Mouse (Mus musculus): ENCODE data around the gene Dcp1b. TPM values are rescaled to one million over a fixed set of nuclear protein-coding genes. Genes with fewer than 3 reads are reported as not detected.
"Not testable (repeated sequence)": the region's sequence is repeated elsewhere in the genome, so short reads cannot be mapped to it uniquely, and the experiment has no call there.

Dcp1b gene
- polyA plus RNA-seq, 1 experiment from 2014 or later: 8.3 TPM

GRCm38 (mm10) chr6:119198534-119199273 lies 23.7 kb downstream of the Dcp1b start:
- H3K9ac ChIP-seq: no peak overlapping the region
- H3K4me3 ChIP-seq (replicated peaks): no peak overlapping the region
- peaks cover 16% of the 10 kb centered on the region for H3K36me3 ChIP-seq
- H3K4me2 ChIP-seq: no peak overlapping the region
- H3K27ac ChIP-seq: no peak overlapping the region
- no peaks in the 10 kb centered on the region for H3K27me3 ChIP-seq
- ATAC-seq (replicated peaks; ENCODE audit: low FRiP score): no peak
- H3K9me3 ChIP-seq (replicated peaks): no peaks in the 10 kb centered on the region
- peaks cover 6% of the 10 kb centered on the region for H3K4me1 ChIP-seq
- WGBS: 55% methylated on average over 15 of the region's 15 CpGs

GRCm38 (mm10) chr6:119199274-119199879 lies 24.3 kb downstream of the Dcp1b start:
- Histone ChIP-seq H3K9me3 (replicated peaks) (no peaks in the 10 kb centered on the region), H3K4me2 (no peak overlapping the region), H3K36me3 (peaks cover 21% of the 10 kb centered on the region; the same call in 1 of the 2 replicates), H3K27ac (no peak overlapping the region), H3K27me3 (no peaks in the 10 kb centered on the region), H3K4me3 (replicated peaks) (no peak overlapping the region), H3K4me1 (no peaks in the 10 kb centered on the region), H3K9ac (no peak overlapping the region)
- ATAC-seq (replicated peaks; ENCODE audit: low FRiP score): no peak
- 55% methylated on average over 8 of the region's 8 CpGs for WGBS

GRCm38 (mm10) chr6:119200362-119200761 lies 25.3 kb downstream of the Dcp1b start:
- peaks cover 21% of the 10 kb centered on the region; the same call in 1 of the 2 replicates for H3K36me3 ChIP-seq
- H3K9ac ChIP-seq: no peak overlapping the region
- H3K4me2 ChIP-seq: no peak overlapping the region
- WGBS: 66% methylated on average over 5 of the region's 5 CpGs
- H3K27ac ChIP-seq: no peak overlapping the region
- H3K27me3 ChIP-seq: no peaks in the 10 kb centered on the region
- H3K4me3 ChIP-seq (replicated peaks): no peak overlapping the region
- ATAC-seq (replicated peaks; ENCODE audit: low FRiP score): no peak
- no peaks in the 10 kb centered on the region for H3K4me1 ChIP-seq
- no peaks in the 10 kb centered on the region for H3K9me3 ChIP-seq (replicated peaks)

- H3K27ac ChIP-seq: no peak overlapping the region
- H3K4me3 ChIP-seq (replicated peaks): no peak overlapping the region
- 90% methylated on average over 4 of the region's 4 CpGs for WGBS
- no peak overlapping the region for H3K4me2 ChIP-seq
- no peaks in the 10 kb centered on the region for H3K27me3 ChIP-seq
- H3K4me1 ChIP-seq: no peaks in the 10 kb centered on the region
- H3K9me3 ChIP-seq (replicated peaks): no peaks in the 10 kb centered on the region
- ATAC-seq (replicated peaks; ENCODE audit: low FRiP score): no peak
- no peak overlapping the region for H3K9ac ChIP-seq
- peaks cover 26% of the 10 kb centered on the region; the same call in 1 of the 2 replicates for H3K36me3 ChIP-seq
Measured at GRCm38 (mm10) chr6:119201575-119201974, 26.5 kb downstream of the Dcp1b start.

GRCm38 (mm10) chr6:119204286-119204685 lies 29.2 kb downstream of the Dcp1b start:
- Histone ChIP-seq H3K9me3 (replicated peaks) (no peaks in the 10 kb centered on the region), H3K4me2 (no peak overlapping the region), H3K4me3 (replicated peaks) (no peak overlapping the region), H3K27ac (no peak overlapping the region), H3K27me3 (no peaks in the 10 kb centered on the region), H3K4me1 (no peaks in the 10 kb centered on the region), H3K9ac (no peak overlapping the region), H3K36me3 (peaks cover 26% of the 10 kb centered on the region; the same call in 1 of the 2 replicates)
- 91% methylated on average over 7 of the region's 7 CpGs for WGBS
- ATAC-seq (replicated peaks; ENCODE audit: low FRiP score): no peak

- no peaks in the 10 kb centered on the region for H3K27me3 ChIP-seq
- no peak for ATAC-seq (replicated peaks; ENCODE audit: low FRiP score)
- WGBS: 80% methylated on average over 3 of the region's 3 CpGs
- no peak overlapping the region for H3K9ac ChIP-seq
- H3K36me3 ChIP-seq: peaks cover 26% of the 10 kb centered on the region; the same call in 1 of the 2 replicates
- H3K4me1 ChIP-seq: no peaks in the 10 kb centered on the region
- no peak overlapping the region for H3K4me3 ChIP-seq (replicated peaks)
- H3K9me3 ChIP-seq (replicated peaks): no peaks in the 10 kb centered on the region
- no peak overlapping the region for H3K4me2 ChIP-seq
- H3K27ac ChIP-seq: no peak overlapping the region
Measured at GRCm38 (mm10) chr6:119204915-119205314, 29.9 kb downstream of the Dcp1b start.

- H3K36me3 ChIP-seq: peaks cover 26% of the 10 kb centered on the region; the same call in 1 of the 2 replicates
- WGBS: 90% methylated on average over 7 of the region's 7 CpGs
- not testable (repeated sequence) for H3K27ac ChIP-seq; H3K4me2 ChIP-seq; ATAC-seq (replicated peaks; ENCODE audit: low FRiP score); H3K9ac ChIP-seq; H3K9me3 ChIP-seq (replicated peaks); H3K4me3 ChIP-seq (replicated peaks); H3K4me1 ChIP-seq; H3K27me3 ChIP-seq
Measured at GRCm38 (mm10) chr6:119206006-119206405, 31.0 kb downstream of the Dcp1b start.

GRCm38 (mm10) chr6:119213375-119213774 lies 38.3 kb downstream of the Dcp1b start:
- H3K9ac ChIP-seq: no peak overlapping the region
- no peaks in the 10 kb centered on the region for H3K9me3 ChIP-seq (replicated peaks)
- H3K36me3 ChIP-seq: peaks cover 33% of the 10 kb centered on the region
- no peak overlapping the region for H3K4me2 ChIP-seq
- ATAC-seq (replicated peaks; ENCODE audit: low FRiP score): no peak
- no peak overlapping the region for H3K4me3 ChIP-seq (replicated peaks)
- no peaks in the 10 kb centered on the region for H3K27me3 ChIP-seq
- H3K27ac ChIP-seq: no peak overlapping the region
- H3K4me1 ChIP-seq: peaks cover 10% of the 10 kb centered on the region
- WGBS: 80% methylated on average over 5 of the region's 5 CpGs

- H3K4me2 ChIP-seq: no peak overlapping the region
- H3K4me1 ChIP-seq: peaks cover 10% of the 10 kb centered on the region
- H3K27ac ChIP-seq: no peak overlapping the region
- no peak for ATAC-seq (replicated peaks; ENCODE audit: low FRiP score)
- no peak overlapping the region for H3K9ac ChIP-seq
- H3K27me3 ChIP-seq: no peaks in the 10 kb centered on the region
- H3K9me3 ChIP-seq (replicated peaks): no peaks in the 10 kb centered on the region
- 71% methylated on average over 6 of the region's 6 CpGs for WGBS
- peaks cover 37% of the 10 kb centered on the region for H3K36me3 ChIP-seq
- no peak overlapping the region for H3K4me3 ChIP-seq (replicated peaks)
Measured at GRCm38 (mm10) chr6:119214190-119214589, 39.1 kb downstream of the Dcp1b start.

- Histone ChIP-seq H3K36me3 (peaks cover 37% of the 10 kb centered on the region), H3K4me1 (peaks cover 10% of the 10 kb centered on the region), H3K27me3 (no peaks in the 10 kb centered on the region), H3K4me2 (no peak overlapping the region), H3K4me3 (replicated peaks) (no peak overlapping the region), H3K9me3 (replicated peaks) (no peaks in the 10 kb centered on the region), H3K9ac (no peak overlapping the region), H3K27ac (no peak overlapping the region)
- WGBS: 82% methylated on average over 10 of the region's 10 CpGs
- no peak for ATAC-seq (replicated peaks; ENCODE audit: low FRiP score)
Measured at GRCm38 (mm10) chr6:119215040-119215613, 40.1 kb downstream of the Dcp1b start.

- Histone ChIP-seq H3K27me3 (no peaks in the 10 kb centered on the region), H3K4me1 (peaks cover 10% of the 10 kb centered on the region), H3K4me2 (no peak overlapping the region), H3K36me3 (peaks cover 44% of the 10 kb centered on the region), H3K9me3 (replicated peaks) (no peaks in the 10 kb centered on the region), H3K27ac (no peak overlapping the region), H3K9ac (no peak overlapping the region), H3K4me3 (replicated peaks) (no peak overlapping the region)
- 69% methylated on average over 4 of the region's 4 CpGs for WGBS
- no peak for ATAC-seq (replicated peaks; ENCODE audit: low FRiP score)
Measured at GRCm38 (mm10) chr6:119217661-119218060, 42.6 kb downstream of the Dcp1b start.

GRCm38 (mm10) chr6:119218591-119218990 lies 43.5 kb downstream of the Dcp1b start:
- no peak overlapping the region for H3K4me2 ChIP-seq
- 89% methylated on average over 5 of the region's 5 CpGs for WGBS
- peaks cover 10% of the 10 kb centered on the region for H3K4me1 ChIP-seq
- H3K27ac ChIP-seq: no peak overlapping the region
- ATAC-seq (replicated peaks; ENCODE audit: low FRiP score): no peak
- no peak overlapping the region for H3K9ac ChIP-seq
- no peaks in the 10 kb centered on the region for H3K9me3 ChIP-seq (replicated peaks)
- no peaks in the 10 kb centered on the region for H3K27me3 ChIP-seq
- H3K4me3 ChIP-seq (replicated peaks): no peak overlapping the region
- peaks cover 37% of the 10 kb centered on the region for H3K36me3 ChIP-seq

All from kidney, embryonic 15.5 days (tissue).